Mouse (Mus musculus): ENCODE data around the gene Aspn.

DNA sequence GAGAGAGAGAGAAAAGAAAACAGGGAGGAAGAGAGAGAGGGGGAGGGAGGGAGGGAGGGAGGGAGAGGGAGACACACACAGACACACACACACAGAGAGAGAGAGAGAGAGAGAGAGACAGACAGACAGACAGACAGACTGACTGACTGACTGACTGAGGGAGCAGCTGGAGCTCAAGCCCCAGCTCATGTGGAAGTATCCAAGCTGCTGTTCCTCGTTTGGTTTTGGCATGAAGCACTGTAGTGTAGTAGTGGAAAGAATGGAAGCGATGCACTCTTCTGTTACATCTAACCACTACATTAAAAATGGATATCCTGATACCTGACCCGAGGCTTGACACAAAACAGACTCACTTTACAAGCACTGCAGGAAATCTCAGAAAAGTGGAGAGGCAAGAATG, 1.4 kb downstream of the Aspn start:
- TF ChIP-seq FLI1 (IDR thresholded peaks at IDR 0.05; ENCODE audit: low read length) (no peak), GATA1 (IDR thresholded peaks at IDR 0.05; ENCODE audit: borderline replicate concordance, low read length) (no peak)
